Mouse (Mus musculus): ENCODE results near the gene Rftn1.

DNA sequence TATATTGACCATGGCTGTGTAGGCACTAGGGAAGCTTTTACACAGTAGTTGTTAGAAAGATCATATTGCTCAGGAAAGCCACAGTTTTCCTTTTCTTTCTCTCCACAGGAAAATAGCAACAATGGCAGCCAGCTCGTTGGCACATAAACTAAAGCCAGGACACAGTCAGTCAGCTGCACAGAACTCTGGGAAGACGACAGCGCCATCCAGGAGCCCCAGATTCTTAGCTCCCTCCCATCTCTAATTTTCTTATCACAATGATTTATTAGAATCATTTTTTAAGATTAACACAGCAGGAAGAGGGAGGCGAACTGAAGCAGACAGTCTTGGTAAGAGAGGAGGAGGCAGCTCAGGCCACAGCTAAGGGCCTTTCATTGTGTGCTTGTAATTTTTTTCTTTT, 58.8 kb downstream of the Rftn1 start:
- TF ChIP-seq CTCF (IDR thresholded peaks at IDR 0.05) (no peak), POLR2A (IDR thresholded peaks at IDR 0.05; ENCODE audit: insufficient read depth, low read depth, low read length) (no peak), EP300 (IDR thresholded peaks at IDR 0.05; ENCODE audit: insufficient read depth, low read depth, low read length) (no peak)
